Mouse (Mus musculus): ENCODE results near the gene Ppfibp2.

Gene Ppfibp2

DNA sequence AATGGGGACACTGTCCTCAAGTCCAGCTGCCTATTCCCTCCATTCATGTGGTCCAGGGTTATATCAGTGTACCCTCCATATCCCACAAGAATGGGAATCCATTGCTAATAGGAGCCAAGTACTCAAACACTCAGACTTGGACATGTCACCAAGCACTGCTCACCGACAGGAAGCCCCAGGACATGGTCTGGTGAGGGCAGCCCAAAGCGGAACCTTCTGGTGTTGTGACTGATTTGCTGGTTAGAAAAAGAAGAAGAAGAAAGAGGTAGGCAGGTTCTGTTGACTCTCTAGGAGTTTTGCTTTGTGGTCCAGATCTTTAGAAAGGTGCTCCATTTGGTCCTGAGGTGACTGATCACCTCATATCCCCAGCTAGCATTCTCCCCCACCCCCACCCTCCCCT is 161.7 kb downstream of the Ppfibp2 start:
- no peak for DNase-seq (ENCODE audit: low read depth, low spot score)

DNA sequence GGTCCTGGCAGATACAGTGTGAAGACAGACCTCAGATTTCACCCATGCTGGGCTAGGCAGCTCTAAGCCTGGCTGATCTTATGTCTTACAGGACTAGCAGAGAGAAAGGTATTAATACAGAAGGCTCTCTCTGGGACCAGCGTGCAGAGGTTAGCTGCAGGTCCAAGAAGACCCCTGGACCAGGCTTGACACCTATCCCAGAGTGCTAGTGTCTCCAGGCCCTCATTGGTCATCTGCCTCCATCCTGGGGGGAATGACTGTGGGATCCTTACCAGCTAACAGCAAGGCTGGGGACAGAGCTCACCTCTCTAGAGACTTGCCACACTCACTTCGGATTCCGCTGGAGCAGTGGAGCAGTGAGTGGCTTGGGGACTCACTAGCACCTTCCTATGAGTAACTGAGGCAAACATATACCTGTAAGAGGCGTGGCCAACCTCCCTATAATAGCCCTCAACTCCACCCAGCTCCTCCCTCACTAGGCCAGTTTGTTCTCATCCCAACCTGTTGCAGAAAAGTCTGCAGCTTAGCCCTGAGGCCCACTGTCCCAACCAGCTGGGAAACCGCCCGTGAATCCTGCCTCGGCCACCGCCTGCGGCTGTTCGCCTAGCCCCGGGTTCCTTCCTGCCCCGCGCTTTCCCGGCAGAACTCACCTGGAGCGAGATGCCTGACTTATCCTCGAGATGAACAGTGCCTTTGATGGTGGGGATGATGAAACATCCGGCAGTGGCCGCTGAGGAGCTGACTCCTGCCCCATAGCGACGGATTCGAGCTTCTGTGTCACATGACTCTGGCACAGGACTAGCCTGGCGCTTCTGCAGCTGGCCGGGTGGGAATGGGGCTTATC is 162.5 kb downstream of the Ppfibp2 start, which contains the start of gene Cyb5r2:
Gene Cyb5r2 (minus strand): TSS at position 725 of the 844 bp plus-strand sequence.
- peak; percentile 76 for DNase-seq (ENCODE audit: low read depth, low spot score)

DNA sequence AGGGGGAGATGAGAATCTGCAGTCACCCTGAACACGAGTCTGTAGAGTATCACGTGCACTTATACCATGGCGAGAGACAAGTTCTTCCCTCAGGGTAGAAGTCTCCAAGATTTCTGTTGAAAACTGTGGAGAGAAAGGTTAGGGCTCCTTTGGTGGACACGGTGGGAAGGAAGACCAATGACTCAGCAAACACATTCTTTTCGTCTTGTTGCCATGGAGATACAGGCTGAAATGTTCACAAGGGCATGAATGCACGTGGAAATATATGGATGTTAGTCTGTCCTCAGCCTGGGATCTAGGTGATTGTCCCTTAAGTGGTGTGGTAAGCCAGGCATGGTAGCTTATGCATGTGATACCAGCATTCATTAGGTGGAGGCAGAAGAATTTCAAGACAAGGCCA is 175.8 kb downstream of the Ppfibp2 start:
- peak; percentile 45 for DNase-seq (ENCODE audit: low read depth, low spot score)

- no peak for DNase-seq (ENCODE audit: low read depth, low spot score)
Observed at GRCm38 (mm10) chr7:107778216-107778615, 183.2 kb downstream of the Ppfibp2 start.

- peak; percentile 48 for DNase-seq (ENCODE audit: low read depth, low spot score)
Observed at GRCm38 (mm10) chr7:107779611-107780010, 184.6 kb downstream of the Ppfibp2 start.

- DNase-seq (ENCODE audit: low read depth, low spot score), result peak; percentile 43
Observed at GRCm38 (mm10) chr7:107787977-107788620, 193.1 kb downstream of the Ppfibp2 start.

- no peak for DNase-seq (ENCODE audit: low read depth, low spot score)
Observed at GRCm38 (mm10) chr7:107796500-107796899, 201.5 kb downstream of the Ppfibp2 start.
